Mouse (Mus musculus) liver, embryonic 13.5 days (tissue): ENCODE measurements around the gene Fam213b. TPM values are rescaled to one million over a fixed set of nuclear protein-coding genes. Genes with fewer than 3 reads are reported as not detected.

Source experiments
- ATAC-seq: fragments of 200-750 bp; cut with Nextera tagmentation; 2 replicates; pipeline ENCODE4 v1.8.0; 2017; ENCODE audit warnings: low read depth, mild to moderate bottlenecking, moderate number of reproducible peaks, moderate library complexity
- DNase-seq: peaks from one replicate; pipeline ENCODE4 v3.0.0; 2022
- H3K27ac ChIP-seq: fragments of 300-500 bp; sonication (generic); 2 replicates; pipeline ENCODE4 v1.5.1; 2015; ENCODE audit warnings: moderate library complexity, mild to moderate bottlenecking, inconsistent platforms
- H3K27me3 ChIP-seq: fragments of 300-500 bp; sonication (generic); 2 replicates; pipeline ENCODE4 v1.6.1; 2015; ENCODE audit warnings: mild to moderate bottlenecking, inconsistent platforms
- H3K36me3 ChIP-seq: fragments of 300-500 bp; sonication (generic); 2 replicates; pipeline ENCODE4 v1.6.1; 2015; ENCODE audit warnings: mild to moderate bottlenecking, inconsistent platforms
- H3K4me1 ChIP-seq: fragments of 300-500 bp; sonication (generic); replicated peaks from 2 replicates; pipeline ENCODE4 v1.6.1; 2015; ENCODE audit warnings: inconsistent platforms
- H3K4me2 ChIP-seq: fragments of 300-500 bp; sonication (generic); 2 replicates; pipeline ENCODE4 v1.6.1; 2015; ENCODE audit warnings: inconsistent platforms, mild to moderate bottlenecking, moderate library complexity
- H3K4me3 ChIP-seq: fragments of 300-500 bp; sonication (generic); replicated peaks from 2 replicates; pipeline ENCODE4 v1.5.1; 2015; ENCODE audit warnings: mild to moderate bottlenecking, inconsistent platforms
- H3K9ac ChIP-seq: fragments of 300-500 bp; sonication (generic); 2 replicates; pipeline ENCODE4 v1.6.1; 2015; ENCODE audit warnings: mild to moderate bottlenecking, inconsistent platforms
- H3K9me3 ChIP-seq: fragments of 300-500 bp; sonication (generic); replicated peaks from 2 replicates; pipeline ENCODE4 v1.6.1; 2016; ENCODE audit warnings: inconsistent platforms
- WGBS: fragments of 180-500 bp; shearing (Covaris S2); methylation state at CpG from one replicate; pipeline ENCODE4 v1.1.7; 2015; ENCODE audit not compliant: insufficient replicate concordance; 5-methylcytosine and 5-hydroxymethylcytosine counted together
- polyA plus RNA-seq: library from polyadenylated mRNA; unstranded; fragments of >200 nt; fragmentation: Nextera tagmentation; extraction: Ambion mirVana; gene quantifications from 2 replicates; pipeline ENCODE4 v1.2.1, GENCODE M21; 2015

Fam213b gene
- polyA plus RNA-seq, 1 experiment from 2014 or later, result 9.2 TPM

DNA sequence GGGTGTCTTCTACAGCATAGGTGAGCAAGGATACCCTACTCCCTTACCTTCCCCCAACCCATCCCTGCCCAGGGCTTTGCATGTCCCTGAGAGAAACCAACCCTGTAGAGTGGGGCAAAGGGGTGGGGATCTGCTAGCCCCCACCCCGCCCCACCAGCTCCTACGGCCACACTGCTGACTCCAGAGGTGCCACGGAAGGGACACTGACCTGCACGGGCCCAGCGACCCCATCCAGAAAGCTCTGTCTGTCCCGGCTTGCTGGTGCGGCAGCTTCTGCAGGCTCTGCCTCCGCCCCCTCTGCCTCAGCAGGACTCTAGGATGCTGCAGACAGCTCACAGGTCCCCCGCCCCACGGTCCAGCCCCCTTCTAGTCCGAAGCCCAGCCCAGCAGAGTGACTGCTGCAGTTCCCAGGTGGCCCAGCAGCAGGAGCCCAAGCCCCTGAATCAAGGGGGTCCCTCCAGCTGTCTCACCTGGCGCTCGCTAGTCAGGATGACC is 27.1 kb downstream of the Fam213b start:
- Histone ChIP-seq H3K27ac (no peak overlapping the region), H3K4me2 (no peak overlapping the region), H3K27me3 (peaks cover 43% of the 10 kb centered on the region), H3K4me1 (no peaks in the 10 kb centered on the region), H3K36me3 (no peaks in the 10 kb centered on the region), H3K9me3 (no peaks in the 10 kb centered on the region), H3K9ac (no peak overlapping the region), H3K4me3 (no peak overlapping the region)
- no peak for ATAC-seq
- no peak for DNase-seq
- WGBS, result 13% methylated on average over 13 of the region's 13 CpGs

DNA sequence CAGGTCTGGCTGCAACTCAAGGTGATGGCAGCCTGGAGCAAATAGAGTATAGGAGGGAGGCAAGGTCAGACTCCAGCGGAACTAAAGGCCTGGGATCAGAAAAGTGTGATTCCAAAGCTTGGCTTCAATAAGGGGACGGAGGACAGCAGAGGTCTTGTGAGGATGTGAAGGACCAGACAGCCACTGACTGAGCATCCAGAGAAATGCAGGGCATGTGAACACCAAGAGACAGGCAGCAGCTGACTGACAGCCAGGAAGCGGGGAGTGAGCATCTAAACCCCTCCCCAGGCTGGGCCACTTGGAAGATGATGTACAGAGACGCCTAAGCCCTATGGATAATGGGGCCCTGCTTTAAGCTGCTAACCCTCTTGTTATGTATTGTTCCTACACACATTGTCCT is 28.2 kb downstream of the Fam213b start:
- WGBS, result 56% methylated on average over 4 of the region's 4 CpGs
- DNase-seq, result no peak

DNA sequence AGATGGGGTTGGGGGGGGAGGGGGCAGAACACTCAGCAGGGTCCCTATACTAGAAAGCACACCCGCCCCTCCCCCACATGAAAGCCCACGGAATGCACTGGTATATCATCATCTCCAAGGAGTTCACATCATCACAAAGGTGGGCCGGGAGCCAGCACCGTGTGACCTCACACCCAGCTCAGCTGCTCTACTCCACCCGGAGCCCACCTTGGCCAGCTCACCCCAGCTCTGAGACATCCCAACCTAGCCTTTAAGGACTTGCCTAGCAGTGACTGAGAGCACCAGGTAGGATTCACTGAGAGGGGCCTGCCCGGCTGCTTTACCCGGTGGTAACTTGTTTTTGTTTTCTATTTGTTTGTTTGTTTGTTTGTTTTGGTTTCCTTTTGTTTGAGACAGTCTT is 29.5 kb downstream of the Fam213b start, which contains the start of gene Mmel1:
Gene Mmel1 (plus strand): TSS at position 146 of the 400 bp plus-strand sequence.
- Histone ChIP-seq H3K9me3 (no peaks in the 10 kb centered on the region), H3K36me3 (no peaks in the 10 kb centered on the region), H3K27me3 (peaks cover 35% of the 10 kb centered on the region), H3K4me2 (no peak within 1 kb of the TSS), H3K9ac (no peak within 1 kb of the TSS), H3K27ac (no peak within 1 kb of the TSS), H3K4me1 (peaks cover 8% of the 10 kb centered on the region), H3K4me3 (no peak within 1 kb of the TSS)
- ATAC-seq (no peak), DNase-seq (no peak)
- WGBS, result 76% methylated on average over 7 of the region's 7 CpGs

More for the DNA sequence above, 28.2 kb downstream of the Fam213b start:
- Histone ChIP-seq H3K4me1 (no peaks in the 10 kb centered on the region), H3K27me3 (peaks cover 36% of the 10 kb centered on the region), H3K36me3 (no peaks in the 10 kb centered on the region), H3K9ac (no peak overlapping the region), H3K9me3 (no peaks in the 10 kb centered on the region), H3K4me3 (no peak overlapping the region), H3K4me2 (no peak overlapping the region), H3K27ac (no peak overlapping the region)
- no peak for ATAC-seq

DNA sequence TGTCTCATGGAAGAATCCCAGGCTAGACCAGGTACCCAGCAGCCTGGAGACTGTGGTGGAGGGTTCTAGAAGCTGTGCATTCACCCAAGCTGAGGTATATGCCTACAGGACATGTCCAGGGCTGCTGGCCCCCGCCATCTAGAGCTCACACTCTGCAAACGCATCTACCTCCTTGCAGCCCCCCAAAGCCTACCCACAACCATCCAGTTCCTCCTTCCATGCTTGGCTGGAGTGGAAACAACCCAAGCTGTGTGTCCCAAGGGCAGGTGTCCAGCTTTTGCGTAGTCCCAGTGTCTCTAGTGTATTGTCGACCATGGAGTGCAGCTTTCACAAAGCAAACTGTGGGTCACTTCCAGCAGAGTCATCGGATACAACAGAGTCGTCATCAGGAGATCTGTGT is 31.7 kb downstream of the Fam213b start:
- DNase-seq, result no peak
- no peak for ATAC-seq
- no peak overlapping the region for H3K4me3 ChIP-seq
- H3K9me3 ChIP-seq, result no peaks in the 10 kb centered on the region
- no peaks in the 10 kb centered on the region for H3K36me3 ChIP-seq
- no peak overlapping the region for H3K27ac ChIP-seq
- H3K4me2 ChIP-seq, result no peak overlapping the region
- H3K9ac ChIP-seq, result no peak overlapping the region
- H3K4me1 ChIP-seq, result peaks cover 14% of the 10 kb centered on the region
- H3K27me3 ChIP-seq, result peaks cover 34% of the 10 kb centered on the region
- WGBS, result 60% methylated on average over 6 of the region's 6 CpGs

DNA sequence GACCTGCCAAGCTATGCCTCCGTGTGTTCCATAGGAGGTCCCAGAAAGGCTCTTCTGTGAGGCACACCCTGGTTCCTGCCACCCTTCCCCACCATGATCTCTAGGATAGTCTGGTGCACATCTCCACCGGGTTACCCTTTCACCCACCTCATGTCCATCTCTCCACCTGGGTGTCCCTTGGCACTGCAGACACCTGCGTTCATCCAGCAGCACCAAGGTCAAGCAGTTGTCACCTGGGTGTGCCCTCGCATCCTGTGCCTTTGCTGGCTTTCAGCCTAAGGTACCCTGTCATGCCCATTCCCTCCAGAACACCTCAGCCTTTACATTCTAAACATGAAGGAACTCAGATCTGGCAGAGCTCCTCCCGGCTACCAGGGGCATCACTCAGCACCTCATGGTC is 32.5 kb downstream of the Fam213b start:
- Histone ChIP-seq H3K4me2 (no peak overlapping the region), H3K4me3 (no peak overlapping the region), H3K4me1 (peaks cover 14% of the 10 kb centered on the region), H3K27ac (no peak overlapping the region), H3K36me3 (no peaks in the 10 kb centered on the region), H3K9me3 (no peaks in the 10 kb centered on the region), H3K9ac (no peak overlapping the region), H3K27me3 (peaks cover 26% of the 10 kb centered on the region)
- 67% methylated on average over 5 of the region's 5 CpGs for WGBS
- no peak for ATAC-seq
- DNase-seq, result no peak

DNA sequence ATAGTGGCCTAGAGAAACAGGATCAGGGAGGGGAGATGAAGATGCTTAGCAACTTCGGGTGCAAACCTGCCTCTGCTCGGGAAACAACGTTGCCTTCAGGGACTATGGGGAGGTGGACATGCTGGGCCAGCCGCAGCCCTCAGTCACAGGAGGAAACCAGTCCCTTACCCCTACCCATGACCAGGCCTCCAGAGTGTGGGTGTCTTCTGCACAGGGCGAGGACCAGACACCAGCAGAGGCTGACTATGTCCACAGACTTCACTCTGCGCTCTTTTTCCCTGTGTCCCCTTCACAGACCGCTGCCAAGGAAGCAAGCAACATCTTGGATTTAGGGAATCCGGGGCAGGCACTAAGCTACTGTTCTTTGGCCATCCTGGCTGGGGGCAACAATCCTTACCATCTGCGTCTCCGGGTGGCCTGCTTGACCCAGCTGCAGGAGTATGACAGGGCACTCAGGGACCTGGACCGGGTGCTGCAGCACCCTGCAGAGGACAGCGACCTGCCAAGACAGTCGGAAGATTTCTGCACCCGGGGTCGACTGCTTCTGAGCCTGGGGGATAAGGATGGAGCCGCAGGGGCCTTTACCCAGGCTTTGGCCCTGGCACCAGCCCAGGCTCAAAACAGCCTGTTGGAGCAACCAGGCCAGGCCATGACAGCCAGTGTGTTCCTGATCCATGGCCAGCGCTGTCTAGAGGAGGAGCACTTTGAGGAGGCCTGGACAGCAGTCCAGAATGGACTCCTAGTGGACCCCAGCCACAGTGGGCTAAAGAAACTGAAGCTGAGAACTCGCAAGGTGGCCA is 33.8 kb downstream of the Fam213b start:
- Histone ChIP-seq H3K27me3 (peaks cover 23% of the 10 kb centered on the region), H3K36me3 (no peaks in the 10 kb centered on the region), H3K4me2 (peak overlapping the region; percentile 66), H3K4me1 (peaks cover 14% of the 10 kb centered on the region), H3K4me3 (peak overlapping the region; percentile 50; the same call in 1 of the 2 replicates), H3K9ac (peak overlapping the region; percentile 64; the same call in 1 of the 2 replicates), H3K9me3 (no peaks in the 10 kb centered on the region), H3K27ac (peak overlapping the region; percentile 21; the same call in 1 of the 2 replicates)
- DNase-seq, result no peak
- no peak for ATAC-seq
- WGBS, result 68% methylated on average over 18 of the region's 18 CpGs

DNA sequence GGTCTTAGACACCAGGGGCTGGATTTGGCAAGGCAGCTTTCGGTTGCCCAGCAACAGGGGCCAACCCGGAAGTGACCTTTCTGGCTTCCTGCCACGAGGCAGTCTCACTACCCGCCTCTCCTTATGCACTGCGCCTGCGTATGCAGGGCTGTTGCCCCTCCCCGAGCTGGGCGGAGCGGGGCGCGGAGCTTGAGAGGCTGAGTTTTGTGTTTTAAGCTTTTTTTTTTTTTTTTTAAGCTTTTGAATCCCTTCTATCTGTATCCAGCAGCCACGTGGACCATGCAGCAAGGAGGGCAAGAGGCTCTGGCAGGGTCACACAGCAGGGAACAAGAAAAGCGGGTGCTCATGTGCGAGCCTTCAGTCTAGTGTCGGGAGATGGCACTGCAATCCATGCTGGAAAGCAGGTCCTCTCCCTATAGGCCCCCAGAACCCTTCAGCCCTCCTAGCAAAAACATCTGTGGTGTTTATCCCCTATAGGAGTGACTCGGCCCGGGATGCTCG is 34.6 kb downstream of the Fam213b start:
- no peaks in the 10 kb centered on the region for H3K36me3 ChIP-seq
- H3K4me3 ChIP-seq, result peak overlapping the region; percentile 50
- peak overlapping the region; percentile 66 for H3K4me2 ChIP-seq
- 3% methylated on average over 18 of the region's 18 CpGs for WGBS
- H3K27ac ChIP-seq, result peak overlapping the region; percentile 21; the same call in 1 of the 2 replicates
- peak overlapping the region; percentile 64 for H3K9ac ChIP-seq
- DNase-seq (peak; percentile 71), ATAC-seq (peak; percentile 85)
- H3K27me3 ChIP-seq, result peaks cover 21% of the 10 kb centered on the region
- peaks cover 14% of the 10 kb centered on the region for H3K4me1 ChIP-seq
- H3K9me3 ChIP-seq, result no peaks in the 10 kb centered on the region

DNA sequence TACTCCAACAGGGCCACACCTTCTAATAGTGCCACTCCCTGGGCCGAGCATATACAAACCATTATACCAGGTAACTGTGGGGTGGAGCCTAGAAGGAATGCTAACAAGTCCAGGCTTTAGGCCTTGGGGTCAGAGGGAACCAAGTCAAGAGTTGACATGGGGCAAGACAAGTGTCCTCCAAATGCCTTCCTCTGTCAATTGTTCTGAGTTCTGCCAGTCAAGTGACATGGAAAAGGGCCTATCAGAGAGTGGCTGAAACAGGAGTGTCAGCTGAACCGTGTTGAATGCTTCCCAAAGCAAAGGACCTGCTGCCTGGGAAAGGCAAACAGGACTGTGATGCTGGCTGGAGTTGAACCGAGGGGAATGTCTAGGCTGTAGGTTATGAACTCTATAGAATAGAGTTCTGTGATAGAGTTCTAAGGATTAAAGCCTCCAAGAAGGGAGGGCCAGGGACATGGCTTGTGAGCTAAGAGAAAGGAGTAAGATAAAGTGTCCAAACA is 35.4 kb downstream of the Fam213b start:
- DNase-seq, result no peak
- 63% methylated on average over 3 of the region's 3 CpGs for WGBS
- no peak for ATAC-seq
- Histone ChIP-seq H3K4me3 (no peak overlapping the region), H3K27ac (no peak overlapping the region), H3K27me3 (peaks cover 27% of the 10 kb centered on the region), H3K9me3 (no peaks in the 10 kb centered on the region), H3K36me3 (no peaks in the 10 kb centered on the region), H3K4me2 (no peak overlapping the region), H3K4me1 (peaks cover 14% of the 10 kb centered on the region), H3K9ac (no peak overlapping the region)

DNA sequence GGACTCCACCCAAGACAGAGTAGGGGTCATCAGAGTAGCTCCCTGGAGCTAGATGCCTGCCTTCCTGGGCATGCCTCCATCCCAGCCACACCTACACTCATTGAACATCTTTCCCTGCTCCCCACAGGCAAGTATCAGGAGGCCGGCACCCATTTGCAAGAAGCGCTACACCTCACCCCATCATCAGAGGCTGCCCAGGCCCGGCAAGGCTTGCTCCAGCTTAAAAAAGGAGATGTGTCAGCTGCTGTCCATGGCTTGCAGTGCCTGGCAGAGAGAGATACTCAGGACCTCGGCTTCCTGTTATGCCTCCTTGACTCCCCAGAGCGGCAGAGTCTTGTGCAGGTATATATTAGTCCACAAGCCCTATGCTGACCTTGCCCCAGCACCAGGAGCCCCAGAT is 37.0 kb downstream of the Fam213b start:
- whole genome bisulfite sequencing, result 55% methylated on average over 5 of the region's 5 CpGs
- Histone ChIP-seq H3K36me3 (no peaks in the 10 kb centered on the region), H3K4me3 (no peak overlapping the region), H3K9me3 (0 out of 2 replicates have a peak, but pooled peaks cover under 1% of the 10 kb centered on the region), H3K4me1 (peaks cover 14% of the 10 kb centered on the region), H3K4me2 (no peak overlapping the region), H3K9ac (no peak overlapping the region), H3K27ac (no peak overlapping the region), H3K27me3 (peaks cover 33% of the 10 kb centered on the region)
- ATAC-seq, result no peak
- no peak for DNase-seq

DNA sequence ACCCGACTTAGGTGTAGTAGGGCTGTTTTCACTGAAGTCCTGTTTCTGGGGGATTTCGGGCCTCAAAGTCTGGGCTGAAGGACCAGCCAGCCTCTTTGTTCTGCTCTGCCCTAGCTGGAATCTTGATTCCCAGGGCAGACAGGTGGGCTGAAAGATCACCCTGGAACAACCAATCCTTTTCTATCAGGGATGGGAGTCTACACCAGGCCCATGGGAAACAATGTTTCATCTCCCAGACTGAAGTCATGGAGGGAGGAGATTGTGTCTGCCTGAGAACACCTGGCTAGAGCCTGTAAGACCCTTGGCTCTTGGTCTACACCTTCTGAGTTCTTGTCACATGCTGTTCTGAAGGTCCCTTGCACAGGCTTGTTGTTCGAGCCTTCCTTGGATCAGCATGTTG is 40.3 kb downstream of the Fam213b start:
- H3K36me3 ChIP-seq, result no peaks in the 10 kb centered on the region
- DNase-seq (no peak), ATAC-seq (no peak)
- H3K9me3 ChIP-seq, result 0 out of 2 replicates have a peak, but pooled peaks cover 3% of the 10 kb centered on the region
- 46% methylated on average over 3 of the region's 3 CpGs for WGBS
- H3K27ac ChIP-seq, result no peak overlapping the region
- H3K4me1 ChIP-seq, result no peaks in the 10 kb centered on the region
- no peak overlapping the region for H3K9ac ChIP-seq
- H3K27me3 ChIP-seq, result peaks cover 63% of the 10 kb centered on the region
- H3K4me2 ChIP-seq, result no peak overlapping the region
- no peak overlapping the region for H3K4me3 ChIP-seq

DNA sequence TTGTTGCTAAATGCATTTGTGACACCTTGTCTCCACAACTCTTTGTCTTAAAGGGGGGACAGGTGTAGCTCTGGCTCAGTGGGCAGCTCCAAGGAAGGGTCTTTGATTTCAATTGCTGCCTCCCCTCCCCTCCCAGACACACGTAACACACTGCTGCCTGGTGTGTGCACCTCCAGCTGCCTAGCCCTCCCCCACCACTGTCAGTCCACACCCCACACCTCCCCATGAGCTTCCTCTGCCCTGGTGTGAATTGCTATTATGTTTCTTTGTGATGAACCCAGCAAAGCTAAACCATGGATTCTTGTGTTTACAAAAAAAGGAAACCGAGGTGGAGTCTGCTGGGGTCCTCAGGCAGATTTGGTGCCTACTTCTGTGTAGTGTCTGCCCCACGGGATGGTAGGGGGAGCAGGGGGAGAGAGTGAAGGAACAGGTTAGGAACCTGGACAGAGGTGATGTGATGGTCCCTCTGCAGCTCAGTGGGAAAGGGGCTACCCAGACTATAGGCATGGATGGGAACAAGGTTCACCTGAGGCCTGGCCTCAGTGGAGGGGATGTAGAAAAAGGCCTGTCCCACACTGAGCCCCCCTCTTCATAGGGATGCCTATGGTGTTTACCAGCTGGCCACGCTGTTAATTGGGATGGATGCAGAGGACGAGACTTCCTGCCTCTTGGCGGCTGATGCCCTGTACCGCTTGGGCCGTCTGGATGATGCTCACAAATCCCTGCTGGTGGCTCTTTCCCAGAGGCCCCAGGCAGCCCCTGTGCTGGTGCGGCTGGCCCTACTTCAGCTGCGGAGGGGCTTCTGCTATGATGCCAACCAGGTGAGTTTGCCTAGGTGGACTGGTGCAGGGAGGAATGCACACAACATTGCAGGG is 41.3 kb downstream of the Fam213b start:
- DNase-seq, result no peak
- no peak overlapping the region for H3K4me3 ChIP-seq
- H3K27ac ChIP-seq, result no peak overlapping the region
- no peak for ATAC-seq
- no peaks in the 10 kb centered on the region for H3K36me3 ChIP-seq
- no peak overlapping the region for H3K4me2 ChIP-seq
- H3K9me3 ChIP-seq, result 0 out of 2 replicates have a peak, but pooled peaks cover 3% of the 10 kb centered on the region
- H3K4me1 ChIP-seq, result no peaks in the 10 kb centered on the region
- 55% methylated on average over 10 of the region's 10 CpGs for WGBS
- no peak overlapping the region for H3K9ac ChIP-seq
- peaks cover 68% of the 10 kb centered on the region for H3K27me3 ChIP-seq
